Mouse (Mus musculus) forebrain, postnatal 0 days (tissue): ENCODE measurements around the gene Btrc. TPM values are rescaled to one million over a fixed set of nuclear protein-coding genes. Genes with fewer than 3 reads are reported as not detected.

Experiments
- ATAC-seq: fragments of 200-750 bp; cut with Nextera tagmentation; 2 replicates; pipeline ENCODE4 v1.8.0; 2017; ENCODE audit warnings: mild to moderate bottlenecking, moderate library complexity
- DNase-seq: peaks from one replicate; pipeline ENCODE4 v3.0.0-alpha.2; 2015
- H3K27ac ChIP-seq: fragments of 300-500 bp; sonication (generic); 2 replicates; pipeline ENCODE4 v1.5.1; 2014; ENCODE audit warnings: low read depth, mild to moderate bottlenecking, antibody characterized with exemption, low read length, moderate library complexity, mixed read lengths
- H3K27me3 ChIP-seq: fragments of 300-500 bp; sonication (generic); 2 replicates; pipeline ENCODE4 v1.6.1; 2014; ENCODE audit warnings: mild to moderate bottlenecking, low read length, mixed read lengths; ENCODE audit not compliant: insufficient read depth
- H3K36me3 ChIP-seq: fragments of 300-500 bp; sonication (generic); 2 replicates; pipeline ENCODE4 v1.6.1; 2014; ENCODE audit warnings: mild to moderate bottlenecking, moderate library complexity; ENCODE audit not compliant: insufficient read depth
- H3K4me1 ChIP-seq: fragments of 300-500 bp; sonication (generic); 2 replicates; pipeline ENCODE4 v1.6.1; 2014; ENCODE audit warnings: antibody characterized with exemption; ENCODE audit not compliant: insufficient read depth
- H3K4me2 ChIP-seq: fragments of 300-500 bp; sonication (generic); 2 replicates; pipeline ENCODE4 v1.6.1; 2014; ENCODE audit warnings: low read depth, mild to moderate bottlenecking, moderate library complexity
- H3K4me3 ChIP-seq: fragments of 300-500 bp; sonication (generic); 2 replicates; pipeline ENCODE4 v1.5.1; 2014; ENCODE audit warnings: low read depth, low read length, mixed read lengths
- H3K9ac ChIP-seq: fragments of 300-500 bp; sonication (generic); 2 replicates; pipeline ENCODE4 v1.6.1; 2014; ENCODE audit warnings: mild to moderate bottlenecking
- H3K9me3 ChIP-seq: fragments of 300-500 bp; sonication (generic); 2 replicates; pipeline ENCODE4 v1.6.1; 2016; ENCODE audit warnings: low read length
- CTCF ChIP-seq: sonication (generic); IDR thresholded peaks from 2 replicates; pipeline ENCODE4 v1.5.1; 2016; ENCODE audit warnings: antibody characterized with exemption, control low read depth, low read depth
- WGBS: fragments of 180-500 bp; shearing (Covaris S2); extraction: QIAGEN DNeasy Blood & Tissue Kit; methylation state at CpG from one replicate; pipeline ENCODE4 v1.1.7; 2014; 5-methylcytosine and 5-hydroxymethylcytosine counted together
- polyA plus RNA-seq: library from polyadenylated mRNA; unstranded; fragments of >200 nt; fragmentation: Nextera tagmentation; extraction: Ambion mirVana; gene quantifications from 2 replicates; pipeline ENCODE4 v1.2.1, GENCODE M21; 2015
- total RNA-seq: library from RNA; depleted of rRNA; stranded (reverse); fragments of >200 nt; gene quantifications from 2 replicates; pipeline ENCODE4 v1.2.3, GENCODE M21; 2014

The Btrc gene
- total and polyA plus RNA-seq, 2 experiments from 2014 or later = 46.9 to 64.7 TPM

DNA sequence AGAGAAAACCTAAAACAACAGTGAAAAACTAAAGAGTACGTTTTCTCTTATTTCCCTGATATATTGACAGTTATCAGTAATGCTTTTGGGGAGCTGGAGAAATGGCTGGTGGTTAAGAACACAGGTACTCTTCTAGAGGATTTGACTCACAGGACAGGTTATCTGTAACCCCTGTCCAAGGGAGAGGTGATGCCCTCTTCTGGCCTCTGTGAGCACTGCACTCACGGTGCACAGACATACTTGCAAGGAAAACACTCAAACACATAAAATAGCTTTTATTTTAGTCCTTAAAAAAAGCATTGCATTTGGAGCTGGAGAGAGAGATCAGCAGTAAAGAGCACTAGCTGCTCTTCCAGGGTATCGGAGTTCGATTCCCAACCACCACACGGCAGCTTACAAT is 106.2 kb downstream of the Btrc start:
- ATAC-seq (no peak), DNase-seq (no peak)
- 0 out of 2 replicates have a peak, but pooled peaks have one; percentile 7 for TF ChIP-seq CTCF
- no peak overlapping the region for H3K4me2 ChIP-seq
- no peaks in the 10 kb centered on the region for H3K9me3 ChIP-seq
- no peaks in the 10 kb centered on the region for H3K27me3 ChIP-seq
- peaks cover 15% of the 10 kb centered on the region for H3K4me1 ChIP-seq
- no peak overlapping the region for H3K9ac ChIP-seq
- no peaks in the 10 kb centered on the region for H3K36me3 ChIP-seq
- no peak overlapping the region for H3K27ac ChIP-seq
- 95% methylated on average over 5 of the region's 5 CpGs for WGBS
- no peak overlapping the region for H3K4me3 ChIP-seq

DNA sequence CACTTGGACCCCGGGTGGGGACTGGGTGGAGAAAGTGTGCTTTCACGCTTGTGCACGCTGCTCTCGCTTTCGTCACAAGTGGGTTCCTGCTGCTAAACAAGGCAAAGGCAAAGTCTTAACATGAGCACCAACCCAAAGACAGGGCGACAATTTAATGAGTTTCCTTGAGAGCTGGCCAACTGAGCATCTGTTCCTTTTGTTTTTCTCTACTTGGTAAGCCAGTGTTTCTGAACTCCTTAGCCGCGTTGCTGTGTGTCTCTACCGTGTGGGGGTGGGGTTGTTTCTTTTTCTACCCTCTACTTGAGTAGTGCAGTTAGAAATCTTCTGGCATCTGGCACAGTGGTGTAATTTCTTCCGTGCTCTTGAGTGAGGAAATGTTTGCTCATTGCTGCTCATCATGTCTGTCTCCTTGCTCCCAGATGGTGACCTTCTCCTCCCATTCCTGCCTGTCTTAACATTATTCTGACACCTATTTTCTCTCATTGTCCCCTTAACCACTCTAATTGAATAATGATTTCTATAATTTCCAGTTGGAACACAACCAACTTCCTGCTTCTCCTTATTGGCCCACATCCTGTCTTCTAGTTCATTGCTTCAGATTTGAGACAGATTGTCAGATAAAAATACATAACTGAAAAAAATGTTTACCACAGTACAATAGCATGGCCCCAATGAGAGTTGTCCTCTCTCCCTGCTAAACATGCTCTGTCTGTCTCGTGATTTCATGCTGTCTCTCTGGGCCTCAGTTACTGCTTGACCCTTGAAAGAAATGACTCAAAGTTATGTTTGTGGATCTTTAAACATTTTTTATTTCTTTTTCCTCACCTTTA is 109.4 kb downstream of the Btrc start:
- H3K4me3 ChIP-seq = no peak overlapping the region
- H3K4me2 ChIP-seq = peak overlapping the region; percentile 6; the same call in 1 of the 2 replicates
- peaks cover 32% of the 10 kb centered on the region for H3K4me1 ChIP-seq
- no peak overlapping the region; the same call in 1 of the 2 replicates for H3K9ac ChIP-seq
- DNase-seq (peak; percentile 66), ATAC-seq (peak; percentile 34; the same call in 1 of the 2 replicates)
- peak overlapping the region; percentile 60; the same call in 1 of the 2 replicates for H3K27ac ChIP-seq
- TF ChIP-seq CTCF = no peak
- WGBS = 17% methylated on average over 11 of the region's 11 CpGs
- H3K36me3 ChIP-seq = no peaks in the 10 kb centered on the region
- H3K9me3 ChIP-seq = no peaks in the 10 kb centered on the region
- no peaks in the 10 kb centered on the region for H3K27me3 ChIP-seq

DNA sequence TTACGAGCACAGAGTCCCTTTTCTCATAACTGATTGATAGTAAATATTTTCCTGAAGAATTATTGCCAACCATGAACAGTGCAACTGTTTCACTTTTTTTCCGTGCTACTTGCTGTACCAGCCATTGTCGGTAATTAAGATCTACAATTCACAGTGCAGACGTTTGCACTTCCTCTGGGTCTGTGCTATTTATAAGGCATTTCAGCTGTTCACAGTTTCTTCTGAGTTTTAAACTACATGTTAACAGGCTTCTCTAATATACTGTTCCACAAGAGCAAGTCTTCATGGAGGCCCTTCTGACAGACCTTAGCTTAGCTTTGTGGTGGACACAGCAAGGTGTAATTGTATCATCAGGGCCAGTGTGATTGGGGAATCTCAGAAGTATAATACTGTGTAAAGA is 111.2 kb downstream of the Btrc start:
- H3K9ac ChIP-seq = no peak overlapping the region
- WGBS = 49% methylated on average over 4 of the region's 4 CpGs
- H3K4me3 ChIP-seq = no peak overlapping the region
- ATAC-seq (no peak), DNase-seq (peak; percentile 45)
- H3K4me1 ChIP-seq = peaks cover 32% of the 10 kb centered on the region
- H3K27ac ChIP-seq = peak overlapping the region; percentile 46
- H3K36me3 ChIP-seq = no peaks in the 10 kb centered on the region
- no peak for TF ChIP-seq CTCF
- no peak overlapping the region for H3K4me2 ChIP-seq
- H3K27me3 ChIP-seq = no peaks in the 10 kb centered on the region
- H3K9me3 ChIP-seq = no peaks in the 10 kb centered on the region

DNA sequence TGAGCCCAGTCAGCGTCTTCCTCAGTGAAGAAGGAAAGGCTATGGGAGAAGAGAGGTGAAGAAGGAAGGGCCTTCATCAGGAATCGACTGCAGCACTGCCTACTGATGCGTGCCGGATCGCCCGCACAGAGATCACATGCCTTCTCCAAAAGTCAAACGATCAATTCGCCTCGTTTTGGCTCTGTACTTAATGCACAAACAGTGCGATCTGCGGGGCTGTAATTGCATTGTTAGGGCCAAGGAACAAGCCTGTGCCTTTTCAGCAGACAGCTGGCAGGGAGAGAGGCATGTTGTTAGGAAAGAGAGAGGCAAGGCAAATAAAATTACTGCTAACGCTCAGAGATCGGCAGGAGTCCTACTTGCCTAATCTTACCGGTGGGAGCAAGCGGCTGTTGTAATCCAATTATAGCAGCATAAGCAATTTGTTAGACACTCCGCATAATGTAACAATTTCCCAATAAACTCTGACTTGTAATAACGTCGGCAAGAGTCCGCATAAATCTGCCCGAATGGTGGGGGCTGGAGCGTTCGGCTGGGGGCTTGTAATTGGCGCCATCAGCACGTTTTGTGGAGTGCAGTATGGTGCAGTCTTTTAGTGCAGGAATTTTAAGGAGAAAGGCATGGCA is 112.5 kb downstream of the Btrc start:
- H3K4me3 ChIP-seq = peak overlapping the region; percentile 13
- DNase-seq (peak; percentile 77), ATAC-seq (peak; percentile 85)
- peaks cover 32% of the 10 kb centered on the region for H3K4me1 ChIP-seq
- no peak for TF ChIP-seq CTCF
- H3K27me3 ChIP-seq = no peaks in the 10 kb centered on the region
- WGBS = 7% methylated on average over 24 of the region's 24 CpGs
- H3K4me2 ChIP-seq = peak overlapping the region; percentile 47
- no peaks in the 10 kb centered on the region for H3K9me3 ChIP-seq
- peak overlapping the region; percentile 82 for H3K27ac ChIP-seq
- no peaks in the 10 kb centered on the region for H3K36me3 ChIP-seq
- H3K9ac ChIP-seq = peak overlapping the region; percentile 25; the same call in 1 of the 2 replicates

DNA sequence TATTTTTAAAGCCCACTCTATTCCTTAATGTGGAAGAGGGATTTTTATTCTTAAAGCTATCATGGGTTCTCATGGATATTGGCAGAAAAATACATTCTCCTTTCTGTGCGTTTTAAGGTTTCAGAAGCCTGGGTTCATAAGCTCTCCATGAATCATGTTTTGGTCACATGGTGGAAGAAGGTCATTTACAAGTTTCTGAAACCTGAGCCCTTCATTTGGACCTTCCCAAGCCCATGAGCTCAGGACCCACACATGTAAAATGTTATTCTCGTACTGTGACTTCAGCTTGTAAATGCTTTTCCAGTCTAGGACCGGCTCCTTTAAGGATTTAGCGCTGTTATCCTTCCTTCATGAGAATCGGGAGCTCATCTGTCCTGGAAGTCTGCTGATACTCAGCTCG is 116.0 kb downstream of the Btrc start:
- H3K27me3 ChIP-seq = no peaks in the 10 kb centered on the region

DNA sequence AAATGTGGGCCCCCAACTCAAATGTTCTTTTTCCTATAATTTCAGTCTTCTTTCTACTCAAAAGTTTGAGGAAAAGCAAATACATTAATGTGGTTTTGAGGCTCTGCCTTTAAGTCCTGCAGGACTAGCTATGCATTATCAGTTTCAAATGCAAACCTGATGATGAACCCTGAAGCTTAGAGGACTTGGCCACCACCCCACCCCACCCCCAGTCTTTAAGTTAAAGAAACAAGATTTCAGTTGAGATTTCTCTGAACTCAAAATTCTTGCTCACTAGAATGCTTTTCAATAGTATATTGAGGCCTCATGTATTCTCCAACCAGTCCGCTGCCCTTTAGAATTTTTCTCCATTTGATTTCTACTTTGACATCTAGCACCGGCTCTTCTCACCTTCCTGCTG is 117.0 kb downstream of the Btrc start:
- no peak overlapping the region for H3K4me3 ChIP-seq
- no peak overlapping the region for H3K4me2 ChIP-seq
- no peak overlapping the region for H3K27ac ChIP-seq
- no peaks in the 10 kb centered on the region for H3K27me3 ChIP-seq
- no peak overlapping the region for H3K9ac ChIP-seq
- no peaks in the 10 kb centered on the region for H3K36me3 ChIP-seq
- DNase-seq = no peak
- H3K9me3 ChIP-seq = no peaks in the 10 kb centered on the region
- ATAC-seq = no peak
- H3K4me1 ChIP-seq = peaks cover 13% of the 10 kb centered on the region
- TF ChIP-seq CTCF = no peak
- 56% methylated on average over 2 of the region's 2 CpGs for WGBS

More for the DNA sequence above, 116.0 kb downstream of the Btrc start:
- H3K4me2 ChIP-seq = no peak overlapping the region
- WGBS = 94% methylated on average over 6 of the region's 6 CpGs
- DNase-seq (no peak), ATAC-seq (no peak)
- no peak overlapping the region for H3K4me3 ChIP-seq
- H3K27ac ChIP-seq = no peak overlapping the region
- H3K4me1 ChIP-seq = peaks cover 17% of the 10 kb centered on the region
- TF ChIP-seq CTCF = no peak
- no peak overlapping the region for H3K9ac ChIP-seq
- H3K9me3 ChIP-seq = no peaks in the 10 kb centered on the region
- no peaks in the 10 kb centered on the region for H3K36me3 ChIP-seq

DNA sequence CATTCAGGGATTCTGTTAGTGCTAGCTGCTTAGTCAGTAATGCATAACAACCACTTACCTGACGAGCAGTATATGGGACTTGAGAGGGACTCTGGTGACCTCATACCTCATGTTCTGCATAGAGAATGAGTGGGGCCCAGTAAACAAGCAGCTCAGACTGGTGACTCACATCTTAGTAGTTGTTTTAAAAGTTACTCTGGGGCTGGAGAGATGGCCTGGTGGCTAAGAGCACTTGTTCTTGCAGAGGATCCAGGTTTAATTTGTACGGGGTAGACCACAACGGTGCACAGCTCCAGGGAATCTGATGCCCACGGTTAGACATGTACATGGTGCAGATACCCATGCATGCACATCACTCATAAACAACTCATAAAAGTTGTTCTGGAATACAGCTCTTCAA is 117.4 kb downstream of the Btrc start:
- H3K36me3 ChIP-seq = no peaks in the 10 kb centered on the region
- H3K4me2 ChIP-seq = no peak overlapping the region
- DNase-seq (no peak), ATAC-seq (no peak)
- 75% methylated on average over 4 of the region's 4 CpGs for WGBS
- H3K4me1 ChIP-seq = peaks cover 9% of the 10 kb centered on the region
- H3K27ac ChIP-seq = no peak overlapping the region
- H3K9ac ChIP-seq = no peak overlapping the region
- H3K27me3 ChIP-seq = no peaks in the 10 kb centered on the region
- H3K4me3 ChIP-seq = no peak overlapping the region
- TF ChIP-seq CTCF = no peak
- no peaks in the 10 kb centered on the region for H3K9me3 ChIP-seq
